Mouse (Mus musculus) layer of hippocampus, postnatal 14 days (tissue): ENCODE results near the gene Abca12. TPM values are rescaled to one million over a fixed set of nuclear protein-coding genes. Genes with fewer than 3 reads are reported as not detected.

Source experiments
- DNase-seq, 2 experiments: peaks; one replicate each; pipeline ENCODE4 v3.0.0; 2021 to 2022; ENCODE audit warnings: low spot score in 2 of 2, mixed read lengths in 1 of 2
- total RNA-seq, 2 experiments: library from RNA; stranded (reverse); gene quantifications; 2 replicates each; pipeline ENCODE4 v1.2.3; 2021

The Abca12 gene
- total RNA-seq, 2 experiments from 2014 or later: 0.14 to 0.21 TPM

DNA sequence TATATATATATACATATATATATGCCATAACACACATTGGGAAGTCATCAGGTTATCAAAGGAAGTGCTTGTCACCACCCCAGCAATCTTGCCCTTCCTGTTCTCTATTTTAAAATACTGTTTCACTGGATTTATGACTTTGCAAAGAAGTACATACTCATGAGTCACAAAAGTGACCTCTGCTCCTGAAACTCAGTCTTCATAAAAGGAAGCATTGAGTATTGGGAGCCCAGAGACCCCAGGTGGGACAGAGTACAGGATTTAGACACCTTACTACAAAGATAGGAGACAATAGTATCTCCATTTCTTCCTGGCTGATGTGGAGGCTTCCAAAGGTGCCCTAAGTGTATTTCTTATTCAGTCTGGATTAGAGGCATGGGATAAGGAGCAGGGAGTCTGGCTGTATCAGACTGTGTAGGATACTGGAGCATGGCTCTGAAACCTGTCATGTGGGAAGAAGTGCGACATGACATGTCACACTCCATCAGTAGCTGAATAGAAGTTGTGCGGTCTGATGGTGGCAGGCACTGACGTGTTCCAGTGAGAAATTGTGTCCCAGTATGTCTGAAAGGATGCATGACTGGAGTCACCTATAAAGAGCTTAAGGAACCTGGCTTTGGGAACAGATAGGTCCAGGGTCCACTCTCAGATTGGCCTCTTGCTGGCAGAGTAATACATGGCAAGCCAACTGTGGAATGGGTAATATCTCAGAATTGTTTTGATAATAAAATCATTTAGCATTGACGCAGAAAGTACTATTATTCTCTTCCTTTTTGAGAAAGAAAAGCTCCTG is 76.0 kb downstream of the Abca12 start:
- no peak for DNase-seq

GRCm38 (mm10) chr1:71330349-71330748 is 84.4 kb downstream of the Abca12 start:
- DNase-seq: no peak

DNA sequence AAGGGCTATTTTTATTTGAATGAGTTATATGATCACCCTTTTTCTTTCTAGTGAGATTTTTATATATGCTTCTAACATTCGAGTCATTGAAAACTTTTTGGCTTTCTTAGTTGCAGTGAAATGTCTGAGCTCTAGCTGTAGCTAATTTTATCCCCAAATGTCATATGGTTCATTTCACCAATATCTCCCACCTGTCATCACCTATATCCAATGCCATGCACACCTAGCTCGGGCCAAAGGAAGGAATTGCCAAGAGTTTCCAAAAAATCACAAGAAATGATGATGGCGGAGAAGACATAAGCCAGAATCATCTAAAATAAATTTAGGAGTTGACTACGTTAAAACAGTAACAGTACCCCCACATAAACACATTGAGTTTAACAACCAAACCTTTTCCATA is 102.5 kb downstream of the Abca12 start:
- no peak for DNase-seq

DNA sequence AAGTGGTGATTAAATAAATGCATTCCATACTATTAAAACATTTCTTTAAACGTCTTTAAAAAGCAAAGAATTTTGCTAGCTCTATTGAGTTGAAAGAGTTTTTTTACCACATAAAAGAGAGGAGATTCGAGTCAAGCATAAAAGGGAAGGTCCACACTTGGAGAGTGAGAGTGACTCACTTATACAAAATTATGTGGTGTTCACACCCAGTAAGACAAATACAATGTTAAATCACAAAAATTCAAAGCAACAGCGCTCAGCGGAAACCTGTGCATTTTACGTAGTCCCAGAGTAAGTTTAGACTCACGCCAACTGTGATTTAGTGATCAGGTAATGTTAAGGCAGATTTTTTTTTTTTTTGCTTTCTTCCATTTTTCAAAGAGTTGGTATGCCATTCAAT is 104.1 kb downstream of the Abca12 start:
- no peak for DNase-seq

- DNase-seq: no peak
Observed at GRCm38 (mm10) chr1:71307362-71307761, 107.3 kb downstream of the Abca12 start.

DNA sequence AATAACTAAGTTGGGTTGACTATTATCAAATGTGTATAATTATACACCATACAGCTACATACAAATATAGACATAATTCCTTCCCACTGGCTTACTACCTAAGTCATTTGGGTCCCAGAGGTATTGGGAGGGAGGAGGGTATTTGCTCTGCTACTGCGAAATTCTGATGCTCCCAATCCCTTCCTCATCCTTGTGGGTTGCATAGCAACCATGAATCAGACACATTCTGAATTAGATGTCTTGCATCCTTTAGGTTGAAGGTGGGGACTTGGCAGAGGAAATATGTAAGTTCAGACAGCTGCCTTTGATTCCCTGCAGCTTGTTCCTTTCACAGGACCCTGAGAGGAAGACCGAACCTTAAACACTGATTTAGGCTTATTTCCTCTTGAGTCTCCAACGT is 108.5 kb downstream of the Abca12 start:
- DNase-seq: no peak

GRCm38 (mm10) chr1:71304588-71304987 is 110.1 kb downstream of the Abca12 start:
- DNase-seq: no peak

GRCm38 (mm10) chr1:71297021-71297420 is 117.7 kb downstream of the Abca12 start:
- DNase-seq: no peak

GRCm38 (mm10) chr1:71296585-71296984 is 118.1 kb downstream of the Abca12 start:
- DNase-seq: no peak

DNA sequence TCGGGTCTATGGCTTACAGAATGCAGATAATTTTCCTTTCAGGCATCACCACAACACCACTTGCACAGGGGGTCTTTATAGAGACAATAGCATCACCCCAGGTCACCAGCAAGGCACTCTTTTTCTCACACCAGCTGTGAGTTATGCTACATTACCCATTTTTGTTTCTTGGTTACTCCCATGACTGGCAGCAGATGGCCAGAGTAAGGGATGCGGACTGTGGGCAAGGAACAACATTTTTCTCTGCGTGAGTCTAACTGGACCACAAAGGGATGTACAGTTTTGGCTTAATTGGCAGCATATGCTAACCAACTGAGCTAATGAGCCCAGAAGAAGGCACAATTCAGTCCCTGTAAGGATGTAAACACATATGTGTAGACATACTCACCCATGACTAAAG is 122.8 kb downstream of the Abca12 start:
- no peak for DNase-seq

GRCm38 (mm10) chr1:71289511-71289910 is 125.2 kb downstream of the Abca12 start:
- peak; percentile 31 to 57 for DNase-seq

DNA sequence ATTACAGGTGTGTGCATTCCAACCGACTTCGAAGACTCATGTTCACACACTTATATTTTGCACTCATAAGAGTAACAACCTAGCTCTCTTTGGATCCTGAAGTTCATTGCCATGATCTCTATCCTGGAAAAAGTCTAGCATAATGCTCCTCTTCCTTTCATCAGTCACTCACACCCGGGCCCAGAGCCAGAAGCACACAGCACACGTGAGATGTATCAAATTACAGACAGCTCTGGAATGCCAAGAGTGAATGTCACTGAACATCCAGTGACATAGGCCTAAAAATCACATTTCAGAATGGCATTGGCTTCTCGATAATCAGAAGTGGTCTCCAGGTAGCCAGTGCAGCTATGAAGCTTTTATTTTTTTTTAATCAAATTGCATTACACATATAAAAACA is 137.8 kb downstream of the Abca12 start:
- DNase-seq: no peak

DNA sequence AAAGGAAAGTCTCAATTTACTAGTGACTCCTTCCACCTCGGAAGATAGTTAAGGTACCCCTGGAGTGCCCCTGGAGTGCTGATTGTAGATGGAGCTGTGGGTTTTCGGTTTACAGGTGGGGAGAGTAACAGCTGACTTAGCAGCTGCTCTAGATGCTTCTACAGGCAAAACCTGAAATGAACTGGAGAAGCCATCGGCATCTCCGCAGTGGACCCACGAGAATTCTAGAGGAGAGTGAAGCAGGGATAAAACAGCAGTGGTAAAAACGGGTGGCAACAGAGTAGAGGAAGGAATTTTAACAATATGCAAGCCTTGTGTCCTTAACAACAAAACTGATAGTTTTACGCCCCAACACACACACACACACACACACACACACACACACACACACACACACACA is 142.2 kb downstream of the Abca12 start:
- DNase-seq: no peak

- DNase-seq: peak; percentile 6 to 16
Observed at GRCm38 (mm10) chr1:71272077-71272476, 142.6 kb downstream of the Abca12 start.

- no peak for DNase-seq
Observed at GRCm38 (mm10) chr1:71270083-71270482, 144.6 kb downstream of the Abca12 start.

DNA sequence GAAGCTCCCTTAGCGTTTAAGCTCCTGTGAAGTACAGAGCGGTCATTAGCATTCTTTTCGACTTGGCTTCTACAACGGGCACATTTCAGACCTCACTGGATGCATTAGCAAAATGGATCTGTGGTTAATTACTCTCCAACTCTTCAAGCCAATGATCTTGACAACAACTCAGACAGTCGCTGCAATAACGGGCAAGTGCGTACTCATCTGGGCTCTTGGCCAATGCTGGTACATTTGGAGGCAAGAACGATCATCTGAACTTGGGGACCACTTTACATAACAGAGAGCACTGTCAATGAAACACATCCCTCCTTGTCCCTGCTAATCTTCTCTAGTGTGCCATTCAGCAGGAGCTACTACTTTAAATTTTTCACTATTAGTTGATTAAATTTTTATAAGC is 148.1 kb downstream of the Abca12 start:
- peak in 1 of 2 experiments; percentile 10 for DNase-seq

DNA sequence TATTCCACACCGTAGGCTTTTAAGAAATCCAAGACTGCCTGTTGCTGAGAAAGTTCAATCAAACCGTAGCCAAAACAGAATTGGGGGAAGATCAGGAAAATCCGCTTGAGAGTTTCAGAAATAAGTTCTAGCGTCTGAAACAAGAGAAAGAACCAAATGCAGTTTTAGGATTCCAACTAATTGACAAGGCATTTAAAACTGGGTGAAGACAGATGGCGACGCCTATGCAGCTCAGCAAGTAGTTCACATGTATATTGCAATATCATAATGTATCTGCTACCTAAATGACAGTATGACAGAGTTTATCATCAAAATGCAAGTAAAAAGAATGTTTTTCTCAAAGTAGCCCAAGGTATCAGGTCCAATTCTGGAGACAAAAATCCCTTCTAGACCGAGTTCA is 151.2 kb downstream of the Abca12 start:
- DNase-seq: no peak

DNA sequence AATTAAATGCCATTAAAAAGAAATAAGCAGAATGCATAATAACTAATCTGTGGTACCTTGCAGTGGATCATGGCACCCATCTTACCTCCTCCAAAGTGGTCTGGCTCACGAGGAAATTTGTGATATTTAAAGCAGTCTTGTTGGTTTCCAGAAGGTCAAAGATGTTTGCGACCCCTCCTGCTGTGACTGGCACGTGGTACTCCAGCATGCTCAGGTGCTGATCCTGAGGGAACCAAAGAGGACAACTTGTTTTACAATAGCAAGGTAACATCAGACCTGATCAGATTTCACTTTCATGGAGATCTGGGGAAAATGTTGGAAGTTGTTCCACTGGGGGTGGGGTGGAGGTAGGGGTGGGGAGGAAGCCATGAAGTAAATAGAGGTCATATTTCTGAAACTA is 170.1 kb downstream of the Abca12 start:
- DNase-seq: no peak

GRCm38 (mm10) chr1:71241396-71241795 is 173.3 kb downstream of the Abca12 start:
- no peak for DNase-seq

DNA sequence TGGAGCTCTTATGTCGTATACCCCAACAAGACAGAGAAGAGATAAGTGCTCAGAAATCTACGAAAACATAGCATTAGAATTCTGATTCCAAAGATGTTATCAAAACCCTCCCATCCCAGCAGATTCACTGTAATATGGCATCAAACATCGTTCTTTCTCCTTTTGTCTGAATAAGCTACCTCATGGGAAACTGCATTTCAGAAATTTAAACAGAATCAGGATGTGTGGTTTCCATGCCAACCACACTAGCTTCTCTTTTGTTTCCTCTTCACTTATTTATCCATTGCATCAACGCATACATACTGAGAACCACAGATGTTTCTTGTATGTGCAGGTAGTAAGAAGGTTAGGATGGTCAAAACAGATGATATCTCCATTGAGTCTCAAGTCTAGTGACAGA is 175.1 kb downstream of the Abca12 start:
- no peak for DNase-seq

DNA sequence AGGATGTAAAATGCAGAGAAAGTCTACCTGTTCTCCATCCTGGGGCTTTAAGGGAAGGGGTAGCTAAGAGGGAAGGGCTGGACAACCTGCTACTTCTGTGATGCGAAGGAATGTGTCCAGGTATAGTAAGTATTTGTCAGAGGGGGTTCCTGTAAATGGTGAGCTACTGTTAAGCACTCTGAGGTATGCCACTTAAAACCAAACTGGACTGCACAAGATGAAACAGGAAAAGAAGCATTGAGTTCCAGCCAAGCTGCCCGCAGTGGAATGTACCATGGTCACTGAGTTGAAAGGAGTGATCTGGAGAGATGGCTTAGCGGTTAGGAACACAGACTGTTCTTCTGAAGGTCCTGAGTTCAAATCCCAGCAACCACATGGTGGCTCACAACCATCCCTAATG is 179.4 kb downstream of the Abca12 start:
- no peak for DNase-seq

DNA sequence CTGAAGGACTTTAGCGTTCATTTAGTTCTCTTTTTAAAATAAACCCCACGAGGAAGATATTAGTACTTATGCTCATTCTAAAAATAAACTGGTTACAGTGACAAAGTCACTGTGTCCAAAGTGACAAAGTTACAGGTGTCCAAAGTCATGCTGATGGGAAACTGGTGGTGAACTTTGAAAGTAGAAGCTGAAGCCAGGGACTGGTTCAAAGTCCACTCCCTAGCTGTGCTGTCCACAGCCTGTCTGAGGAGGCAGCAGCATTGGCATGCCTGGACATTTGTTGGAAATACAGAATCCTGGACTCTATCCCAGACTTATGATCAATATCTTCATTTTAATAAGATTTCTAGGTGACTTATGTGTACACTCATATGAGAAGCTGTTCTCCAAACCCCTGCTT is 183.5 kb downstream of the Abca12 start:
- no peak for DNase-seq

GRCm38 (mm10) chr1:71203581-71203980 is 211.1 kb downstream of the Abca12 start:
- DNase-seq: no peak
